Mouse (Mus musculus) heart, embryonic 11.5 days (tissue): ENCODE data around the gene Etl4. TPM values are rescaled to one million over a fixed set of nuclear protein-coding genes. Genes with fewer than 3 reads are reported as not detected.
"Not testable (repeated sequence)": the region's sequence is repeated elsewhere in the genome, so short reads cannot be mapped to it uniquely, and the experiment has no call there.

ENCODE experiments used
- ATAC-seq: fragments of 200-750 bp; cut with Nextera tagmentation; replicated peaks from 2 replicates; pipeline ENCODE4 v1.8.0; 2017; ENCODE audit warnings: moderate library complexity; ENCODE audit not compliant: insufficient number of reproducible peaks, low FRiP score, low TSS enrichment
- H3K27ac ChIP-seq: fragments of 300-500 bp; sonication (generic); 2 replicates; pipeline ENCODE4 v1.5.1; 2014; ENCODE audit warnings: mild to moderate bottlenecking, low read depth, low read length
- H3K27me3 ChIP-seq: fragments of 300-500 bp; sonication (generic); 2 replicates; pipeline ENCODE4 v1.6.1; 2014; ENCODE audit warnings: mild to moderate bottlenecking, low read length, mixed read lengths; ENCODE audit not compliant: control insufficient read depth, insufficient read depth
- H3K36me3 ChIP-seq: fragments of 300-500 bp; sonication (generic); 2 replicates; pipeline ENCODE4 v1.6.1; 2014; ENCODE audit warnings: mild to moderate bottlenecking, low read length, moderate library complexity, mixed read lengths; ENCODE audit not compliant: control insufficient read depth, insufficient read depth
- H3K4me1 ChIP-seq: fragments of 300-500 bp; sonication (generic); 2 replicates; pipeline ENCODE4 v1.6.1; 2014; ENCODE audit warnings: low read length; ENCODE audit not compliant: control insufficient read depth, insufficient read depth
- H3K4me2 ChIP-seq: fragments of 300-500 bp; sonication (generic); 2 replicates; pipeline ENCODE4 v1.6.1; 2014; ENCODE audit warnings: mild to moderate bottlenecking, moderate library complexity
- H3K4me3 ChIP-seq: fragments of 300-500 bp; sonication (generic); 2 replicates; pipeline ENCODE4 v1.5.1; 2014; ENCODE audit warnings: low read depth, low read length
- H3K9ac ChIP-seq: fragments of 300-500 bp; sonication (generic); 2 replicates; pipeline ENCODE4 v1.6.1; 2014; ENCODE audit warnings: mild to moderate bottlenecking, low read depth, low read length, moderate library complexity
- H3K9me3 ChIP-seq: fragments of 300-500 bp; sonication (generic); replicated peaks from 2 replicates; pipeline ENCODE4 v1.6.1; 2016; ENCODE audit warnings: low read length; ENCODE audit not compliant: control insufficient read depth
- WGBS: fragments of 180-500 bp; shearing (Covaris S2); extraction: QIAGEN DNeasy Blood & Tissue Kit; methylation state at CpG from one replicate; pipeline ENCODE4 v1.1.7; 2014; ENCODE audit not compliant: insufficient replicate concordance; 5-methylcytosine and 5-hydroxymethylcytosine counted together
- polyA plus RNA-seq: library from polyadenylated mRNA; unstranded; fragments of >200 nt; fragmentation: Nextera tagmentation; extraction: Ambion mirVana; gene quantifications from 2 replicates; pipeline ENCODE4 v1.2.1, GENCODE M21; 2014

Etl4 gene
- polyA plus RNA-seq, 1 experiment from 2014 or later, result 12.4 TPM

- no peaks in the 10 kb centered on the region for H3K27me3 ChIP-seq
- H3K27ac ChIP-seq, result no peak overlapping the region
- H3K9me3 ChIP-seq, result no peaks in the 10 kb centered on the region
- no peak for ATAC-seq
- no peak overlapping the region for H3K4me3 ChIP-seq
- no peak overlapping the region for H3K9ac ChIP-seq
- H3K4me1 ChIP-seq, result no peaks in the 10 kb centered on the region
- H3K36me3 ChIP-seq, result no peaks in the 10 kb centered on the region
- no peak overlapping the region for H3K4me2 ChIP-seq
Measured at GRCm38 (mm10) chr2:20111703-20112102, 202.1 kb downstream of the Etl4 start.

- no peaks in the 10 kb centered on the region for H3K36me3 ChIP-seq
- no peak overlapping the region for H3K4me2 ChIP-seq
- H3K4me3 ChIP-seq, result no peak overlapping the region
- no peak overlapping the region for H3K9ac ChIP-seq
- H3K4me1 ChIP-seq, result peaks cover under 1% of the 10 kb centered on the region; the same call in 1 of the 2 replicates
- H3K27me3 ChIP-seq, result no peaks in the 10 kb centered on the region
- no peaks in the 10 kb centered on the region for H3K9me3 ChIP-seq
- no peak overlapping the region for H3K27ac ChIP-seq
- no peak for ATAC-seq
Measured at GRCm38 (mm10) chr2:20125914-20126313, 216.3 kb downstream of the Etl4 start.

- ATAC-seq, result no peak
- no peaks in the 10 kb centered on the region for H3K27me3 ChIP-seq
- H3K4me3 ChIP-seq, result no peak overlapping the region
- H3K4me1 ChIP-seq, result peaks cover 5% of the 10 kb centered on the region; the same call in 1 of the 2 replicates
- no peak overlapping the region for H3K4me2 ChIP-seq
- no peak overlapping the region for H3K27ac ChIP-seq
- H3K9me3 ChIP-seq, result no peaks in the 10 kb centered on the region
- H3K36me3 ChIP-seq, result no peaks in the 10 kb centered on the region
- WGBS, result 27% methylated on average over 2 of the region's 2 CpGs
- H3K9ac ChIP-seq, result no peak overlapping the region
Measured at GRCm38 (mm10) chr2:20131792-20132191, 222.2 kb downstream of the Etl4 start.

GRCm38 (mm10) chr2:20138426-20138825, 228.8 kb downstream of the Etl4 start:
- H3K4me3 ChIP-seq, result no peak overlapping the region
- WGBS, result 71% methylated on average over 1 of the region's 1 CpGs
- H3K27ac ChIP-seq, result no peak overlapping the region
- no peaks in the 10 kb centered on the region for H3K4me1 ChIP-seq
- no peak for ATAC-seq
- H3K9me3 ChIP-seq, result no peaks in the 10 kb centered on the region
- H3K9ac ChIP-seq, result no peak overlapping the region
- H3K4me2 ChIP-seq, result no peak overlapping the region
- H3K27me3 ChIP-seq, result no peaks in the 10 kb centered on the region
- H3K36me3 ChIP-seq, result no peaks in the 10 kb centered on the region

GRCm38 (mm10) chr2:20145368-20145767, 235.8 kb downstream of the Etl4 start:
- WGBS, result 58% methylated on average over 4 of the region's 4 CpGs
- ATAC-seq, result no peak
- H3K9ac ChIP-seq, result no peak overlapping the region

GRCm38 (mm10) chr2:20167073-20167472, 257.5 kb downstream of the Etl4 start:
- 74% methylated on average over 1 of the region's 1 CpGs for WGBS
- no peak overlapping the region for H3K9ac ChIP-seq
- H3K9me3 ChIP-seq, result no peaks in the 10 kb centered on the region
- H3K4me1 ChIP-seq, result no peaks in the 10 kb centered on the region
- no peaks in the 10 kb centered on the region for H3K36me3 ChIP-seq
- H3K27ac ChIP-seq, result no peak overlapping the region
- H3K4me3 ChIP-seq, result no peak overlapping the region
- no peak for ATAC-seq
- no peaks in the 10 kb centered on the region for H3K27me3 ChIP-seq
- H3K4me2 ChIP-seq, result no peak overlapping the region

More at GRCm38 (mm10) chr2:20145368-20145767, 235.8 kb downstream of the Etl4 start:
- Histone ChIP-seq H3K9me3 (no peaks in the 10 kb centered on the region), H3K4me1 (no peaks in the 10 kb centered on the region), H3K27me3 (no peaks in the 10 kb centered on the region), H3K4me2 (no peak overlapping the region), H3K27ac (no peak overlapping the region), H3K4me3 (no peak overlapping the region), H3K36me3 (no peaks in the 10 kb centered on the region)

- Histone ChIP-seq H3K36me3 (no peaks in the 10 kb centered on the region), H3K4me3 (no peak overlapping the region), H3K9me3 (no peaks in the 10 kb centered on the region), H3K4me1 (no peaks in the 10 kb centered on the region), H3K9ac (no peak overlapping the region), H3K27me3 (no peaks in the 10 kb centered on the region), H3K27ac (no peak overlapping the region), H3K4me2 (no peak overlapping the region)
- 74% methylated on average over 5 of the region's 5 CpGs for WGBS
- ATAC-seq, result no peak
Measured at GRCm38 (mm10) chr2:20167566-20167965, 258.0 kb downstream of the Etl4 start.

GRCm38 (mm10) chr2:20168156-20168555, 258.6 kb downstream of the Etl4 start:
- no peak overlapping the region for H3K27ac ChIP-seq
- ATAC-seq, result no peak
- no peak overlapping the region for H3K4me2 ChIP-seq
- no peak overlapping the region for H3K9ac ChIP-seq
- WGBS, result 79% methylated on average over 4 of the region's 4 CpGs
- no peaks in the 10 kb centered on the region for H3K9me3 ChIP-seq
- H3K4me3 ChIP-seq, result no peak overlapping the region
- no peaks in the 10 kb centered on the region for H3K36me3 ChIP-seq
- no peaks in the 10 kb centered on the region for H3K27me3 ChIP-seq
- H3K4me1 ChIP-seq, result no peaks in the 10 kb centered on the region

GRCm38 (mm10) chr2:20176456-20177184, 267.0 kb downstream of the Etl4 start:
- H3K4me2 ChIP-seq, H3K27me3 ChIP-seq, H3K4me1 ChIP-seq, H3K9me3 ChIP-seq, H3K4me3 ChIP-seq, ATAC-seq, H3K36me3 ChIP-seq, H3K27ac ChIP-seq, H3K9ac ChIP-seq: not testable (repeated sequence)
- WGBS, result 77% methylated on average over 6 of the region's 6 CpGs
